Mouse (Mus musculus) macrophage (primary cell): ENCODE results near the gene 1700019D03Rik. TPM values are rescaled to one million over a fixed set of nuclear protein-coding genes. Genes with fewer than 3 reads are reported as not detected.
"Not testable (repeated sequence)": the region's sequence is repeated elsewhere in the genome, so short reads cannot be mapped to it uniquely, and the experiment has no call there.

ENCODE experiments used
- H3K27ac ChIP-seq: fragments of 350-480 bp; formaldehyde crosslinking; 2 replicates; pipeline ENCODE4 v1.9.0; 2021
- H3K36me3 ChIP-seq: fragments of 350-480 bp; formaldehyde crosslinking; 2 replicates; pipeline ENCODE4 v1.9.0; 2021; ENCODE audit errors: inconsistent target
- H3K4me3 ChIP-seq: fragments of 350-480 bp; formaldehyde crosslinking; 2 replicates; pipeline ENCODE4 v1.9.0; 2021; ENCODE audit errors: inconsistent target
- H3K79me2 ChIP-seq: fragments of 350-480 bp; formaldehyde crosslinking; 2 replicates; pipeline ENCODE4 v1.9.0; 2021; ENCODE audit errors: inconsistent target
- WGBS: methylation state at CpG from one replicate; pipeline ENCODE4 v1.1.7; 2026; ENCODE audit warnings: inconsistent platforms; ENCODE audit not compliant: missing documents; 5-methylcytosine and 5-hydroxymethylcytosine counted together
- polyA plus RNA-seq: library from polyadenylated mRNA; stranded (reverse); fragments of 250-400 nt; gene quantifications from 3 replicates; pipeline ENCODE4 v1.2.4, GENCODE M21; 2018; ENCODE audit warnings: inconsistent platforms

Gene 1700019D03Rik
- polyA plus RNA-seq, 1 experiment from 2014 or later = not detected

DNA sequence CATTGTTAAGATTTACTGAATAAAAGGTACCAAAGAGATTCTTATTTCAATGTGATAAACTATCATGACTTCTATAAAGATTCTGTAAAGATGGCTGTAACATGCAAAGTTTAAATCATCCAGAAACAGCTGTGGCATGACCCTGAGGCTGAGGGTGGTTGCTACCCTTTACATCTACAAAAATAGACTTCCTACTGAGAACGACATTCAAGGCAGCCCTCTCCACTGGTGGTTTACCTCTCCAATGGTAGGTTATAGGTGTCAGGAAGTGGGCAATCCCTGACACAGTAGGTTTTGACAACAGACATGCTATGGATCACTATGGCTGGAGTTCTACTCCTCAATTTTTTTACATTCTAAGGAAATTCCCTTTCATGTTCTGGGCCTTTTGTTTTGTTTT, 95.5 kb downstream of the 1700019D03Rik start:
- not testable (repeated sequence) for H3K4me3 ChIP-seq, H3K27ac ChIP-seq, H3K79me2 ChIP-seq, H3K36me3 ChIP-seq
- no CpG with 5 or more reads among the region's 1 CpGs for WGBS

DNA sequence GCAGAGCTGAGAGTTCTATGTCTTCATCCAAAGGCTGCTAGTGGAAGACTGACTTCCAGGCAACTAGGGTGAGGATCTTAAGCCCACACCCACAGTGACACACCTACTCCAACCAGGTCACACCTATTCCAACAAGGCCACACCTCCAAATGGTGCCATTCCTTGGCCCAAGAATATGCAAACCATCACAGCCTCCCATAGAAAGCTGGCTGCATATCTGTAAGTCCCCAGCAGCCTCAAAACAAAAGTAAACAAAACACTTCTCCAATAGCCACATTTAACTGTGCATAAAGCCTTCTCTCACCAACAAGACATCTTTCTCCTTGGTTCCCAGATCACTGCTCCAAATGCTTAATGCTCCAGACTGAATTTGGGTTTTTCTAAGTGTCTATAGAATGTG, 101.1 kb downstream of the 1700019D03Rik start:
- H3K79me2 ChIP-seq, H3K4me3 ChIP-seq, H3K27ac ChIP-seq, H3K36me3 ChIP-seq: not testable (repeated sequence)

DNA sequence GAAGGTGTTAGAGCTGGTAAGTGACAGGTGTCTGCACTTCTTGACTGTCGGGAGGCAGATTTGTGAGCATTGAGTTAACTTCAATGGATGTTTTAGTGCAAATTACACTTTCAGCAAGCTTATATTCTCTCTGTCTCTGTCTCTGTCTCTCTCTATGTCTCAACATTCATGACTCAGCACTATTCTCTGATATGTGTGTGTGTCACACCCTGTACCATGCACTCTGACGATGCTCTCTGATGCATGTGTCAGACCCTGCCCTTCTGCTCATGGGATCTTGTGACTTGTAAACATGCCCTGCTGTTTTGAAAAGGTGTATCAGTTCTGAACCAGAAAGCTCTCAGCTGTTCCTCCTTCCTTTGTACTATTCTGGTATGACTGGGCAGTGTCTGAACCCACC, 103.3 kb downstream of the 1700019D03Rik start:
- Histone ChIP-seq H3K79me2 (no peaks in the 10 kb centered on the region), H3K27ac (no peak overlapping the region), H3K36me3 (no peaks in the 10 kb centered on the region), H3K4me3 (no peak overlapping the region)
- WGBS = 88% methylated on average over 2 of the region's 2 CpGs

DNA sequence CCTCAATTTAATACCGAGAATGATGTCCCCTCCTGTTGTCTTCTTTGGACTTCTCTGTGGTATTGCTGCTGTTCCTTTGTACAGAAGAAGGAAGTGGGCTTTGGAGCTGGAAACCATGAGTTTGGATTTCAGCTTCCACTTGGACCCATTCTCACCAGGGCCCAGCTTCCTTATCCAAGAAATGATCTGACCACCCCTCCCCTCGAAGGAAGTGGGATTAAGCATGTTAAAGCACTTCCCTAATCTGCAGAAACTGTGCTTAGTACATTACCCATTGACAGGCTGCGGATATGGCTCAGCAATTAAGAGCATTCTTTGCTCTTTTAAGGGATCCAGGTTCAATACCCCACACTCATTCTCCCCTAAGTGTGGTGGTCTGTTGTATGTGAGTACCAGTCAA, 110.2 kb downstream of the 1700019D03Rik start:
- H3K27ac ChIP-seq = no peak overlapping the region
- WGBS = 68% methylated on average over 3 of the region's 3 CpGs
- H3K36me3 ChIP-seq = no peaks in the 10 kb centered on the region
- no peak overlapping the region for H3K4me3 ChIP-seq
- H3K79me2 ChIP-seq = no peaks in the 10 kb centered on the region

DNA sequence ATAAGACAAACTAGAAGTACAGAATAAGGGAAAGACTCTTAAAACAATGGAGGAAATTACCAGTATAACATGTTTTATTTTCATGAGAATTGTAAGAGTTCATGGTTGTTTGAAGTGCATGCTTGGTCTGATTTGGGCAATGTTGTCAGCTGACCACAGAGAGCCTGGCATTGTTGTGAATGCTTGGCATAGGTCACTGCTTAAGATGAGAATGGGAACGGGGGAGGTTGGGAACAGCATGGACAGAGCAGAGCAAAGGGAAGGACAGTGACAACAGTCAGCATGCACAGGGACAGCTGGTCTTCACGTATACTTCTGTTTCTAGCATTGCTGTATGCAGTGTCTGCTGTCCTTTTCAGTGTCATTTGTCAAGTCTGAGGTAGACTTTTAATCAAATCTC, 135.8 kb downstream of the 1700019D03Rik start:
- Histone ChIP-seq H3K36me3 (no peaks in the 10 kb centered on the region), H3K4me3 (no peak overlapping the region), H3K79me2 (no peaks in the 10 kb centered on the region), H3K27ac (no peak overlapping the region)
- 100% methylated on average over 2 of the region's 2 CpGs for WGBS

Other genes starting within 250 kb of the 1700019D03Rik start
- 7.0 to 13.9 TPM (median 10.2 TPM) in 3 replicates for gene Inpp1, start 202.5 kb downstream of the 1700019D03Rik start, polyA plus RNA-seq
- gene Hibch, start 175.2 kb downstream of the 1700019D03Rik start, polyA plus RNA-seq = 10.5 to 28.5 TPM (median 18.1 TPM) in 3 replicates
- gene Mstn, start 41.5 kb upstream of the 1700019D03Rik start, polyA plus RNA-seq = not detected in 3 replicates
- gene 1700019A02Rik, start 167.5 kb upstream of the 1700019D03Rik start, polyA plus RNA-seq = not detected in 3 replicates